Mouse (Mus musculus) ES-E14 (cell line): Measurements from ENCODE around the gene Cytl1. TPM values are rescaled to one million over a fixed set of nuclear protein-coding genes. Genes with fewer than 3 reads are reported as not detected.

ENCODE experiments used
- DNase-seq: peaks from one replicate; pipeline ENCODE4 v3.0.0-alpha.2; 2013; ENCODE audit warnings: low read depth, low spot score
- H3K27ac ChIP-seq: 2 replicates; pipeline ENCODE4 v1.5.1; 2012; ENCODE audit warnings: low read depth, mild to moderate bottlenecking, low read length, moderate library complexity, mixed read lengths; ENCODE audit not compliant: poor library complexity, insufficient read depth, severe bottlenecking
- H3K36me3 ChIP-seq: 2 replicates; pipeline ENCODE4 v1.6.1; 2012; ENCODE audit warnings: mild to moderate bottlenecking, low read length, moderate library complexity, mixed read lengths; ENCODE audit not compliant: control insufficient read depth, poor library complexity, insufficient read depth, severe bottlenecking
- H3K4me1 ChIP-seq, 2 experiments: fragments of 150-350 bp in 1 of 2; sonication (generic) in 1 of 2; 2 replicates each; pipeline ENCODE4 v1.6.1; 2012; ENCODE audit warnings: low read length in 2 of 2, mild to moderate bottlenecking in 1 of 2, mixed read lengths in 1 of 2; ENCODE audit not compliant: control insufficient read depth in 2 of 2, insufficient read depth in 2 of 2, poor library complexity in 1 of 2
- H3K4me3 ChIP-seq, 2 experiments: fragments of 150-350 bp in 1 of 2; sonication (generic) in 1 of 2; 2 replicates each; pipeline ENCODE4 v1.5.1; 2012; ENCODE audit warnings: low read length in 2 of 2, low read depth in 1 of 2, mild to moderate bottlenecking in 1 of 2, mixed read lengths in 1 of 2; ENCODE audit not compliant: insufficient read depth in 1 of 2, poor library complexity in 1 of 2, severe bottlenecking in 1 of 2
- H3K9ac ChIP-seq: 2 replicates; pipeline ENCODE4 v1.6.1; 2012; ENCODE audit warnings: low read depth, mild to moderate bottlenecking, low read length, mixed read lengths; ENCODE audit not compliant: poor library complexity, insufficient read depth, severe bottlenecking
- H3K9me3 ChIP-seq: fragments of 150-350 bp; sonication (generic); 2 replicates; pipeline ENCODE4 v1.6.1; 2012; ENCODE audit warnings: low read depth, mild to moderate bottlenecking, low read length; ENCODE audit not compliant: control insufficient read depth, insufficient read depth
- CHD2 ChIP-seq: IDR thresholded peaks from 2 replicates; pipeline ENCODE4 v1.6.1; 2014; ENCODE audit warnings: mild to moderate bottlenecking, low read depth, low read length, inconsistent platforms
- HCFC1 ChIP-seq: IDR thresholded peaks from 2 replicates; pipeline ENCODE4 v1.6.1; 2012; ENCODE audit warnings: low read length, inconsistent platforms, borderline replicate concordance; ENCODE audit not compliant: insufficient read depth
- MAFK ChIP-seq: IDR thresholded peaks from 2 replicates; pipeline ENCODE4 v1.6.1; 2014; ENCODE audit warnings: mild to moderate bottlenecking, low read depth, low read length, inconsistent platforms; ENCODE audit not compliant: insufficient read depth
- ZC3H11A ChIP-seq: IDR thresholded peaks from 2 replicates; pipeline ENCODE4 v1.6.1; 2012; ENCODE audit warnings: low read depth, mild to moderate bottlenecking, inconsistent platforms, low read length, borderline replicate concordance
- ZNF384 ChIP-seq: IDR thresholded peaks from 2 replicates; pipeline ENCODE4 v1.6.1; 2012; ENCODE audit warnings: low read depth, low read length, inconsistent platforms
- in situ Hi-C, 2 experiments: fragments of 600-800 bp; cut with MboI; formaldehyde crosslinking; loops; one replicate each; pipeline ENCODE4 v1.15.1; 2025; ENCODE audit warnings: low sequenced_read_pairs in 2 of 2, inconsistent platforms in 1 of 2; ENCODE audit not compliant: unreplicated experiment in 2 of 2
- total RNA-seq: library from RNA; depleted of rRNA; stranded (reverse); fragments of 300-350 nt; gene quantifications from 2 replicates; pipeline ENCODE4 v1.2.3, GENCODE M21; 2012; rRNA removed

The Cytl1 gene
- total RNA-seq, 1 experiment, result not detected

DNA sequence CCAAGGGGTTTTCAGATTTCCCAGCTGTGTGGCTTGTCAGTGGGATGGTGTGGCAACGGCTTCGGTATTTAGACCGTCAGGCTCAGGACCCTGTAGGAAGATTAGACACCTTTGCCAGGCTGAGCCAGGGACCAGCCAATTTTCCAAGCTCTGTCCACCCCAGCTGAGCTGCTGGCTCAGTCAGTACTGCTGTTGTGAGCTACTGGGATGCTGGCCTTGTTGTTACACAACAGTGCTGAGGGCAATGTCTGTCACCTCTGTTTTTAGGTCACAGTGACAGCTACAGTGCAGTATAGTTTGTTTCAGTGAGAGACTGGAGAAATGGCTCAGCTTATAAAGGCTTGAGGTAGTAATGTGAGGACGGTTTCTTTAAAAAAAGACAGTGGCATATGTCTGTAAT lies 38.7 kb downstream of the Cytl1 start:
- Histone ChIP-seq H3K9ac (no peak overlapping the region), H3K4me1 (no peaks in the 10 kb centered on the region), H3K27ac (no peak overlapping the region), H3K4me3 (no peak overlapping the region), H3K9me3 (no peaks in the 10 kb centered on the region), H3K36me3 (no peaks in the 10 kb centered on the region)
- TF ChIP-seq ZC3H11A (no peak), MAFK (no peak), ZNF384 (no peak)
- in situ Hi-C loops, result no loop called here
- no peak for DNase-seq

DNA sequence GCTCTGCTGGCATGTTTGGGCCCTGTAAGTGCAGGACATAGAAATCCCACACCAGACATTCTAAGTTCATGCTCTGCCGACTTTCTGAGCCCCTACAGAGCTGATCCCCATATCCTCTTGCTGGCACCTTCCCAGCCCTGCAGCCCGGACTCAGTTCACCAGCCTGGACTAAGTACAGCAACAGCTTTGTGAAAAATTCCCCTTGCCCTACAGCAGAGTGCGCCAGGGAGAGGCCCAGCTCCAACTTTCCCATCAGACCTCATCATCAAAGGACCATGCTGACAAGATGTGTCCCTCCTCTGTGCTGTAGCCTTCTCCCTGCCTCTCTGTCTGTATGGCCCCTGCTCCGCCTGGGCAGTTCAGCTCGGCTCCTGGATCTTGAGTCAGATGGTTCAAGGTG lies 40.4 kb downstream of the Cytl1 start:
- in situ Hi-C loops, result no loop called here
- no peaks in the 10 kb centered on the region for H3K9me3 ChIP-seq
- H3K9ac ChIP-seq, result no peak overlapping the region
- no peaks in the 10 kb centered on the region for H3K4me1 ChIP-seq
- TF ChIP-seq MAFK, result no peak
- no peak for TF ChIP-seq ZC3H11A
- no peak for TF ChIP-seq ZNF384
- no peak for TF ChIP-seq CHD2
- no peak for TF ChIP-seq HCFC1
- no peaks in the 10 kb centered on the region for H3K36me3 ChIP-seq
- no peak overlapping the region for H3K4me3 ChIP-seq
- no peak overlapping the region for H3K27ac ChIP-seq
- DNase-seq, result no peak

DNA sequence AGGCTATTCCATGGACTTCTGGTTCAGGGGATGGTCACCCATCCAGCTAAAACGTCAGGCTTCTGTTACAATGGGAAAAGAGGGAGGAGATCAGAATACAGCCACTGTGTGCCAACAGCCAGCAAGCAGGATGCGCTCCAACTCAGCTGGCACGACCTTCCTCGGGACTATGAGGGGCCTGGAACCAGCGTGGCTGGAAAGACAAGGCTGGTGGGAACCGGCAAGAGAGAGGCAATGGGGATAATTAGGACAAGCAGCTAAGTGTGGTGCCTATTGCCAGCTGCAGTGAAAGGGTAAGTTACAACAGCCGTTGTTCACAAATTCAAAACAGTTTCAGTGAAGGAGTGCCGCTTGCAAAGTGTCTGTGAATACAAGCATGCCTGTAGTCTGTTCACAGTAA lies 48.0 kb downstream of the Cytl1 start:
- in situ Hi-C loops, result no loop called here
- no peak overlapping the region for H3K4me3 ChIP-seq
- H3K4me1 ChIP-seq, result no peaks in the 10 kb centered on the region
- no peaks in the 10 kb centered on the region for H3K36me3 ChIP-seq
- H3K27ac ChIP-seq, result no peak overlapping the region
- H3K9me3 ChIP-seq, result no peaks in the 10 kb centered on the region
- H3K9ac ChIP-seq, result no peak overlapping the region
- no peak for DNase-seq
- TF ChIP-seq HCFC1 (no peak), ZC3H11A (no peak), MAFK (no peak), ZNF384 (no peak), CHD2 (no peak)

DNA sequence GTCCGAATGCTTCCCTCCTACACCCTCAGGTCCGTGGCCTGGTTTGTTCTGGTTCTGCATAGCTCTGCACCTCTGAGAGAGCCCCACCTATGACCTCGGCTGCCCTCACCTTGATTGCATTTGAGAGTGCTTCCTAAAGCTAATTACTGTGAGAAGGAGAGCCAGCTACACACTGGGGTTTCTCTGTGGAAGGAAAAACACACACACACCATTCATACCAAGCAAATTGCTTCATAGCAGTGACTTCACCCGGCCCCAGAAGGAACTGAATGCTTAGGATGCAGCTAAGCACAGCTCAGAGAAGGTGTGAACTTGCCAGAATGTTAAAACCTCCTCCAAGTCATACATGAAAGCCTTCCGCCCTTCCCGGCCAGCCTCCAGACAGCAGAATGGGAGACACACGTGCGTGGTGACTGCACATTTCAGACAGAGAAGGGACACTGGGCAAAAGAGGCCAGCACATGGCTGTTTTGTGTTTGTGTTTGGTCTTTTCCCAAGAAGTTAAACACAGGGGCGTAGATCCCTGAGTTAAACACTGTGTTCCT lies 49.6 kb downstream of the Cytl1 start:
- Histone ChIP-seq H3K4me1 (no peaks in the 10 kb centered on the region), H3K27ac (no peak overlapping the region), H3K4me3 (no peak overlapping the region), H3K9ac (no peak overlapping the region), H3K36me3 (no peaks in the 10 kb centered on the region), H3K9me3 (no peaks in the 10 kb centered on the region)
- TF ChIP-seq ZC3H11A (no peak), MAFK (no peak), ZNF384 (no peak), HCFC1 (no peak), CHD2 (no peak)
- in situ Hi-C loops, result no loop called here
- DNase-seq, result no peak

Other genes starting within 250 kb of the Cytl1 start
- 0.11 and 0.13 TPM in 2 replicates for gene Stk32b, start 18.3 kb upstream of the Cytl1 start, total RNA-seq
- 0.48 and 2.1 TPM in 2 replicates for gene Msx1, start 89.1 kb downstream of the Cytl1 start, total RNA-seq